ENCODE assay signal across 28 mouse cellular contexts in the genomic region with DNA sequence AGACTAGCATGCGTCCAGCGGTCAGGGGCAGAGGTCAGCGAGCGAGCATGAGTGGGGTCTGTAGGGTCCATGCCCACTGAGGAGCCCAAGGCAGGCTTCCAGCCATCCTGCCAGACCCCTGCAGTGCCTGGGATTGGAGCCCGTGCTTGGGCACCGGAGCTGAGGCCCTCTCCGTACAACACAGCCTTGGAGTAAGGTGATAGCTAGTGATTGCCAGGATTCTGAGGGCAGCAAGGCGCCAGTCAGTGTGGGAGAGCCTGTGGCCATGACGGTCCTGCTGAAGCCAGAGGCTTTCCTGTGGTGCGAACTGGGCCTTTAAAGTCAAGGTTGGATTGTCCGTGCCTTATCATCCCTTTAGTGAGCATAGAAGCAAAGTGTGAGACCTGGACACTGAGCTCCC. TPM values are rescaled to one million over a fixed set of nuclear protein-coding genes. Genes with fewer than 3 reads are reported as not detected.
DNase-seq lines count a peak whose midpoint lies in the region; ATAC-seq and TF ChIP-seq lines count a peak whose summit lies in the region.
"Had no signal": no experiment of that assay in that cellular context is flagged by ENCODE, and none has a peak within 500 bp of the region (broad histone marks: within the 10 kb centered on the region; RNA-seq: fewer than 3 reads in every experiment).

No protein-coding gene starts in this region.

- WGBS in cerebellum, adult 2 months = 37% methylated on average over 11 of the region's 11 CpGs

- intact Hi-C loops in gastrocnemius, adult 2 months (cut with DNase I) = no loop called here
- intact Hi-C loops in gastrocnemius, postnatal 14 days (cut with DNase I; ENCODE audit: low total_unique reads) = no loop called here

- TF ChIP-seq CTCF in cerebellum, adult 2 months (IDR thresholded peaks at IDR 0.05; ENCODE audit: borderline replicate concordance, insufficient read depth, low read depth, low read length) = no peak
- no peak for TF ChIP-seq CTCF in gastrocnemius, adult 2 months (IDR thresholded peaks at IDR 0.05)

- no peak for TF ChIP-seq POLR2A in cerebellum, adult 2 months (IDR thresholded peaks at IDR 0.05; ENCODE audit: borderline replicate concordance, insufficient read depth, low read length)

- H3K27me3 ChIP-seq in cerebellum, adult 2 months (ENCODE audit: control insufficient read depth, insufficient read depth, low read length) = no peaks in the 10 kb centered on the region
- H3K27me3 ChIP-seq: embryonic facial prominence, embryonic 12.5 days; forebrain, embryonic 13.5 days; heart, embryonic 12.5 days; heart, embryonic 15.5 days; hindbrain, embryonic 13.5 days; intestine, embryonic 15.5 days had no signal

- no peak for ATAC-seq in monocyte, adult 5-6 weeks (replicated peaks; ENCODE audit: insufficient number of reproducible peaks, low FRiP score, low TSS enrichment, poor library complexity, severe bottlenecking)
- ATAC-seq: CD4-positive, CD25-positive, alpha-beta regulatory T cell, adult 4 months; forebrain, embryonic 13.5 days; forebrain, embryonic 16.5 days; hindbrain, embryonic 16.5 days; intestine, embryonic 15.5 days had no signal

- H3K4me1 ChIP-seq in cerebellum, adult 2 months (ENCODE audit: control insufficient read depth, insufficient read depth, low read length) = no peaks in the 10 kb centered on the region
- H3K4me1 ChIP-seq: embryonic facial prominence, embryonic 12.5 days; forebrain, embryonic 13.5 days; hindbrain, embryonic 13.5 days; intestine, embryonic 15.5 days had no signal

- no peak overlapping the region for H3K27ac ChIP-seq in cerebellum, adult 2 months (ENCODE audit: insufficient read depth, low read length)
- peak overlapping the region; percentile 53 for H3K27ac ChIP-seq in gastrocnemius, adult 2 months
- H3K27ac ChIP-seq: embryonic facial prominence, embryonic 12.5 days; forebrain, embryonic 10.5 days; forebrain, embryonic 13.5 days; heart, embryonic 15.5 days; hindbrain, embryonic 10.5 days; hindbrain, embryonic 13.5 days; intestine, embryonic 15.5 days had no signal

- DNase-seq in cerebellum, postnatal 10 days = peak; percentile 37 to 55
- DNase-seq in cerebellum, adult 2 months = no peak
- DNase-seq in gastrocnemius, adult 2 months = peak; percentile 56
- no peak for DNase-seq in gastrocnemius, postnatal 14 days
- peak; percentile 57 for DNase-seq in adrenal gland, postnatal 14 days
- no peak for DNase-seq in embryo, embryonic 11 days
- DNase-seq: cerebellum, adult 11-12 months; cerebellum, adult 9-10 months; cerebellum, postnatal 36 days; gastrocnemius, postnatal 25 days; heart, adult 18-20 months; heart, postnatal 10 days; heart, postnatal 36 days; kidney, adult 18-20 months; kidney, adult 9 months had no signal

- H3K4me3 ChIP-seq in cerebellum, adult 2 months (replicated peaks; ENCODE audit: insufficient read depth, low read depth, low read length) = no peak overlapping the region
- 0 out of 2 replicates have a peak overlapping the region, but pooled peaks have one; percentile 4 for H3K4me3 ChIP-seq in gastrocnemius, adult 2 months
- H3K4me3 ChIP-seq: embryonic facial prominence, embryonic 12.5 days; erythroblast, embryonic 14.5 days; forebrain, embryonic 10.5 days; forebrain, embryonic 13.5 days; heart, embryonic 12.5 days; heart, embryonic 15.5 days; hindbrain, embryonic 10.5 days; hindbrain, embryonic 13.5 days; intestine, embryonic 15.5 days had no signal

RNA-seq across cellular contexts. Expression of gene Lrrc20, which starts 9.2 kb away (rescaled TPM):
- polyA plus RNA-seq in cerebellum, adult 2 months (2012; rRNA removed) = 20.8 and 20.9 TPM in 2 replicates
- total RNA-seq in gastrocnemius, adult 2 months (2021) = 100 to 1,000 TPM; 133 to 164 TPM
- 10 to 100 TPM; 79.9 to 82.2 TPM for total RNA-seq in gastrocnemius, postnatal 14 days (2021)
- 11.7 and 15.5 TPM in 2 replicates for total RNA-seq in adrenal gland, postnatal 14 days (2021)
- 2.1 to 4.9 TPM (median 3.3 TPM) in 3 replicates for total RNA-seq in monocyte, adult 5-6 weeks (2017)

RNA-seq across cellular contexts. Expression of gene Eif4ebp2, which starts 32.3 kb away (rescaled TPM):
- 30.4 and 32.0 TPM in 2 replicates for polyA plus RNA-seq in cerebellum, adult 2 months (2012; rRNA removed)
- total RNA-seq in gastrocnemius, adult 2 months (2021) = 100 to 1,000 TPM; 117 to 161 TPM
- total RNA-seq in gastrocnemius, postnatal 14 days (2021) = 10 to 100 TPM; 86.6 to 88.9 TPM
- 109 and 114 TPM in 2 replicates for total RNA-seq in adrenal gland, postnatal 14 days (2021)
- total RNA-seq in monocyte, adult 5-6 weeks (2017) = 9.4 to 20.7 TPM (median 11.8 TPM) in 3 replicates

Comparison
In these comparisons a context has a peak if more than half of its experiments do, and no peak if none do; other contexts are left out.
1. DNase-seq: peak in cerebellum, postnatal 10 days (2 of 2), gastrocnemius, adult 2 months (single experiment) and adrenal gland, postnatal 14 days (single experiment); none in cerebellum, adult 2 months (0 of 2), gastrocnemius, postnatal 14 days (single experiment) and embryo, embryonic 11 days (single experiment).